Mouse (Mus musculus) embryonic facial prominence, embryonic 14.5 days (tissue): ENCODE measurements around the gene Nxf3. TPM values are rescaled to one million over a fixed set of nuclear protein-coding genes. Genes with fewer than 3 reads are reported as not detected.
"Not testable (repeated sequence)": the region's sequence is repeated elsewhere in the genome, so short reads cannot be mapped to it uniquely, and the experiment has no call there.

Experiments used
- ATAC-seq: fragments of 200-750 bp; cut with Nextera tagmentation; 2 replicates; pipeline ENCODE4 v1.8.0; 2017; ENCODE audit warnings: low read depth, moderate number of reproducible peaks, moderate TSS enrichment
- DNase-seq: peaks from one replicate; pipeline ENCODE4 v3.0.0-alpha.2; 2015; ENCODE audit warnings: low spot score
- H3K27ac ChIP-seq: fragments of 300-500 bp; sonication (generic); replicated peaks from 2 replicates; pipeline ENCODE4 v1.5.1; 2014; ENCODE audit warnings: low read depth, mild to moderate bottlenecking, low read length, moderate library complexity
- H3K27me3 ChIP-seq: fragments of 300-500 bp; sonication (generic); replicated peaks from 2 replicates; pipeline ENCODE4 v1.6.1; 2014; ENCODE audit warnings: low read length; ENCODE audit not compliant: control insufficient read depth, insufficient read depth
- H3K36me3 ChIP-seq: fragments of 300-500 bp; sonication (generic); 2 replicates; pipeline ENCODE4 v1.6.1; 2014; ENCODE audit warnings: low read length, mixed read lengths; ENCODE audit not compliant: control insufficient read depth, insufficient read depth
- H3K4me1 ChIP-seq: fragments of 300-500 bp; sonication (generic); 2 replicates; pipeline ENCODE4 v1.6.1; 2014; ENCODE audit warnings: antibody characterized with exemption, low read length; ENCODE audit not compliant: control insufficient read depth, insufficient read depth
- H3K4me2 ChIP-seq: fragments of 300-500 bp; sonication (generic); 2 replicates; pipeline ENCODE4 v1.6.1; 2014; ENCODE audit warnings: low read depth, mild to moderate bottlenecking, low read length, moderate library complexity, mixed read lengths
- H3K4me3 ChIP-seq: fragments of 300-500 bp; sonication (generic); 2 replicates; pipeline ENCODE4 v1.5.1; 2014; ENCODE audit warnings: low read depth, mild to moderate bottlenecking, low read length
- H3K9ac ChIP-seq: fragments of 300-500 bp; sonication (generic); 2 replicates; pipeline ENCODE4 v1.6.1; 2014; ENCODE audit warnings: low read depth, mild to moderate bottlenecking, low read length, moderate library complexity, mixed read lengths
- H3K9me3 ChIP-seq: fragments of 300-500 bp; sonication (generic); 2 replicates; pipeline ENCODE4 v1.6.1; 2016; ENCODE audit warnings: low read length; ENCODE audit not compliant: control insufficient read depth
- WGBS: fragments of 180-500 bp; shearing (Covaris S2); extraction: QIAGEN DNeasy Blood & Tissue Kit; methylation state at CpG from one replicate; pipeline ENCODE4 v1.1.7; 2014; 5-methylcytosine and 5-hydroxymethylcytosine counted together
- polyA plus RNA-seq: library from polyadenylated mRNA; unstranded; fragments of >200 nt; fragmentation: Nextera tagmentation; extraction: Ambion mirVana; gene quantifications from 2 replicates; pipeline ENCODE4 v1.2.1, GENCODE M21; 2014

Nxf3 gene
- polyA plus RNA-seq, 1 experiment from 2014 or later = 0.06 TPM

GRCm38 (mm10) chrX:136032799-136033763 is 52.0 kb downstream of the Nxf3 start, which contains the start of gene Arxes1:
Arxes1 (plus strand) TSS chrX:136033367.
- H3K27ac ChIP-seq, H3K9ac ChIP-seq, H3K4me1 ChIP-seq, DNase-seq, H3K9me3 ChIP-seq, H3K27me3 ChIP-seq, H3K36me3 ChIP-seq: not testable (repeated sequence)
- Histone ChIP-seq H3K4me2 (peak within 1 kb of the TSS; percentile 52), H3K4me3 (peak within 1 kb of the TSS; percentile 24)
- ATAC-seq = peak; percentile 94
- no CpG with 5 or more reads among the region's 49 CpGs for WGBS

GRCm38 (mm10) chrX:136030331-136030730 is 54.7 kb downstream of the Nxf3 start:
- DNase-seq (no peak), ATAC-seq (no peak)
- Histone ChIP-seq H3K4me2 (no peak overlapping the region), H3K4me1 (no peaks in the 10 kb centered on the region), H3K9ac (no peak overlapping the region), H3K4me3 (no peak overlapping the region), H3K9me3 (no peaks in the 10 kb centered on the region), H3K36me3 (no peaks in the 10 kb centered on the region), H3K27ac (no peak overlapping the region), H3K27me3 (no peaks in the 10 kb centered on the region; the same call in 1 of the 2 replicates)
- 76% methylated on average over 1 of the region's 1 CpGs for WGBS

Other genes with a start within 250 kb of the Nxf3 start
- gene Gprasp2, start 246.2 kb downstream of the Nxf3 start, polyA plus RNA-seq = 28.0 and 36.9 TPM in 2 replicates
- 79.7 and 80.0 TPM in 2 replicates for gene Arxes2, start 91.4 kb downstream of the Nxf3 start, polyA plus RNA-seq
- gene Arxes1, start 51.9 kb downstream of the Nxf3 start, polyA plus RNA-seq = 28.6 and 32.8 TPM in 2 replicates
- 54.4 and 71.0 TPM in 2 replicates for gene Bex2, start 17.0 kb downstream of the Nxf3 start, polyA plus RNA-seq
- gene Bex4, start 53.7 kb upstream of the Nxf3 start, polyA plus RNA-seq = 34.1 and 35.0 TPM in 2 replicates
- gene Tceal8, start 87.1 kb upstream of the Nxf3 start, polyA plus RNA-seq = 216 and 224 TPM in 2 replicates
- gene Tceal5, start 118.6 kb upstream of the Nxf3 start, polyA plus RNA-seq = 6.6 and 7.0 TPM in 2 replicates
- gene Tceal7, start 129.5 kb upstream of the Nxf3 start, polyA plus RNA-seq = 271 and 420 TPM in 2 replicates
- 131 and 140 TPM in 2 replicates for gene Bex1, start 130.3 kb upstream of the Nxf3 start, polyA plus RNA-seq
- gene Tceal9, start 159.8 kb upstream of the Nxf3 start, polyA plus RNA-seq = 553 and 556 TPM in 2 replicates
- gene Bex3, start 185.0 kb upstream of the Nxf3 start, polyA plus RNA-seq = 391 and 421 TPM in 2 replicates